Mouse (Mus musculus): Measurements from ENCODE around the gene Guca1b. TPM values are rescaled to one million over a fixed set of nuclear protein-coding genes. Genes with fewer than 3 reads are reported as not detected.

Gene Guca1b
- polyA plus RNA-seq (2016; fragmentation: Nextera tagmentation; extraction: Ambion mirVana), result 1.8 and 2.0 TPM in 2 replicates

- WGBS, result 28% methylated on average over 10 of the region's 10 CpGs
Measured at GRCm38 (mm10) chr17:47385145-47385544, at the start of gene Guca1b. Gene Guca1b (plus strand): TSS chr17:47385393.

DNA sequence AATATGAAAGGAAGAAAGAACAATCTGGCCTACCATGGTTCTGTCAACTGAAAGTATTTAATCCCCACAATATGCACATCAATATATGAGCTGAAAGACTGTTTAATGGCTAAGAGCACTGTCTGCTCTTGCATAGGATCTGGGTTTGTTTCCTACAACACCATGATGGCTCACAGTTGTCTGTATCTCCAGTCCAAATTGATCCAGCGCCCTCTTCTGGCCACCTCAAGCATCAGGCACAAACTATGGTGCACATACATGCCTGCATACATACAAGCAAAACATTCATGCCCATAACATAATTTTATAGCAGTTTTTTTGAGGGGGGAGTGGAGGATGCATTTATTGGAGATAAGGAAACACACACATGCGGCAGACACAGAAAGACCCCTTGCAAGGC lies 42.1 kb upstream of the Guca1b start:
- H3K4me2 ChIP-seq, result no peak overlapping the region
- WGBS, result 72% methylated on average over 2 of the region's 2 CpGs
- peaks cover 5% of the 10 kb centered on the region for H3K9me3 ChIP-seq (replicated peaks)
- peaks cover 91% of the 10 kb centered on the region for H3K36me3 ChIP-seq
- H3K4me1 ChIP-seq (replicated peaks), result no peaks in the 10 kb centered on the region
- ATAC-seq (ENCODE audit: insufficient number of reproducible peaks, low FRiP score), result no peak
- H3K4me3 ChIP-seq, result no peak overlapping the region
- no peaks in the 10 kb centered on the region for H3K27me3 ChIP-seq (replicated peaks)
- no peak overlapping the region for H3K27ac ChIP-seq (ENCODE audit: poor library complexity, severe bottlenecking)
- H3K9ac ChIP-seq, result no peak overlapping the region

More at GRCm38 (mm10) chr17:47385145-47385544, at the start of gene Guca1b:
- ATAC-seq (ENCODE audit: insufficient number of reproducible peaks, low FRiP score), result no peak
- Histone ChIP-seq H3K27ac (ENCODE audit: poor library complexity, severe bottlenecking) (no peak within 1 kb of the TSS), H3K36me3 (peaks cover 28% of the 10 kb centered on the region), H3K9me3 (replicated peaks) (peaks cover 9% of the 10 kb centered on the region), H3K4me1 (replicated peaks) (no peaks in the 10 kb centered on the region), H3K4me3 (no peak within 1 kb of the TSS), H3K4me2 (no peak within 1 kb of the TSS; the same call in 1 of the 2 replicates), H3K27me3 (replicated peaks) (no peaks in the 10 kb centered on the region), H3K9ac (no peak within 1 kb of the TSS)

GRCm38 (mm10) chr17:47349721-47350319 lies 35.4 kb upstream of the Guca1b start:
- H3K27ac ChIP-seq (ENCODE audit: poor library complexity, severe bottlenecking), result no peak overlapping the region
- no peak for ATAC-seq (ENCODE audit: insufficient number of reproducible peaks, low FRiP score)
- H3K9ac ChIP-seq, result no peak overlapping the region
- no peaks in the 10 kb centered on the region for H3K27me3 ChIP-seq (replicated peaks)
- H3K36me3 ChIP-seq, result peaks cover 92% of the 10 kb centered on the region
- H3K9me3 ChIP-seq (replicated peaks), result peaks cover 20% of the 10 kb centered on the region
- WGBS, result 73% methylated on average over 3 of the region's 3 CpGs
- no peak overlapping the region for H3K4me3 ChIP-seq
- H3K4me1 ChIP-seq (replicated peaks), result no peaks in the 10 kb centered on the region
- H3K4me2 ChIP-seq, result no peak overlapping the region

DNA sequence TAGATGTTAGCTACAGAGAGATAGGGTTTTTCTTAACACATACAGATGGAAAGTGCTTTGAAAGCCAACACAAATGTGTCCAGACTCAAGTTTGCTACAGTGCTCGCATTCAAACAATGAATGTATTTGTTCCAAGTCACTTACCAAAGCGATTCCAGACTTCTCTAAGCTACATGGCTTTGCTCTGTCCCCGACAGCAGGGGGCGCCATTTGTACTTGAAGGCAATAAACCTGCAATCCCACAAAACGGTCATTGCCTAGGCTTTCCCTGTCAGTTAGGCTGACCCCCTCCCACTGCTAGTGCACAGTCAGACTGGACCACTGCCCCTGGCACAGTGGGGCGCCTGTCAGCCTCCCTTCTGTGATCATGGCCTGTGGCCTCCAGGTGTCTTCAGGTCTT lies 25.2 kb upstream of the Guca1b start:
- H3K4me3 ChIP-seq, result no peak overlapping the region
- no peak overlapping the region for H3K9ac ChIP-seq
- H3K36me3 ChIP-seq, result peaks cover 45% of the 10 kb centered on the region
- no peak for ATAC-seq (ENCODE audit: insufficient number of reproducible peaks, low FRiP score)
- H3K4me1 ChIP-seq (replicated peaks), result no peaks in the 10 kb centered on the region
- H3K27ac ChIP-seq (ENCODE audit: poor library complexity, severe bottlenecking), result no peak overlapping the region
- H3K27me3 ChIP-seq (replicated peaks), result no peaks in the 10 kb centered on the region; the same call in 1 of the 2 replicates
- H3K4me2 ChIP-seq, result no peak overlapping the region
- 52% methylated on average over 6 of the region's 6 CpGs for WGBS
- no peaks in the 10 kb centered on the region for H3K9me3 ChIP-seq (replicated peaks)

DNA sequence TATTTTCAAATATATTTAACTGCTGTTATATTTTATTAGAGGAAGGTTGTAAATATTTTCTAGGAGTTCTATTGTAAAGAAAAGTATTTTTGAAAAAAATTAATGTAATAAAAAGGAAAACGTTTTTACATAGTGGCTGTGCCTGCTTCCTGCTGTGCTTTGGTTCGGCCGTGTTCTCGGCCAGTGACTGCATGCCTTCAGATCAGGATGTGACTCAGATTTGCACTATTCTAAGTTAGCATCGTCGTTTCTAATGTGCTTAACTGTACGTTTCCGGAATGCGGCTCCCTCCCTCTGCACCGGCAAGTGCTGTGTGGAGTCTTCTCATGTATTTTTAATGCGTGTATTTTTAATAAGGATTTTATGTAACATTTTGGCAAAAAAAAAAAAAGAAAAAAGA lies 23.9 kb upstream of the Guca1b start:
- Histone ChIP-seq H3K27ac (ENCODE audit: poor library complexity, severe bottlenecking) (no peak overlapping the region), H3K36me3 (peaks cover 32% of the 10 kb centered on the region), H3K9me3 (replicated peaks) (no peaks in the 10 kb centered on the region), H3K4me1 (replicated peaks) (no peaks in the 10 kb centered on the region), H3K27me3 (replicated peaks) (peaks cover 6% of the 10 kb centered on the region), H3K4me2 (no peak overlapping the region), H3K9ac (no peak overlapping the region), H3K4me3 (no peak overlapping the region)
- WGBS, result 62% methylated on average over 11 of the region's 11 CpGs
- no peak for ATAC-seq (ENCODE audit: insufficient number of reproducible peaks, low FRiP score)

- peak within 1 kb of the TSS; percentile 67 for H3K4me3 ChIP-seq
- peaks cover 4% of the 10 kb centered on the region for H3K4me1 ChIP-seq (replicated peaks)
- 4% methylated on average over 35 of the region's 35 CpGs for WGBS
- H3K9me3 ChIP-seq (replicated peaks), result no peaks in the 10 kb centered on the region
- H3K36me3 ChIP-seq, result peaks cover 15% of the 10 kb centered on the region
- peaks cover 19% of the 10 kb centered on the region for H3K27me3 ChIP-seq (replicated peaks)
- no peak within 1 kb of the TSS for H3K27ac ChIP-seq (ENCODE audit: poor library complexity, severe bottlenecking)
- ATAC-seq (ENCODE audit: insufficient number of reproducible peaks, low FRiP score), result peak; percentile 83; the same call in 1 of the 2 replicates
- peak within 1 kb of the TSS; percentile 71 for H3K9ac ChIP-seq
- H3K4me2 ChIP-seq, result peak within 1 kb of the TSS; percentile 91
Measured at GRCm38 (mm10) chr17:47368401-47369086, 16.6 kb upstream of the Guca1b start, which contains the start of gene Mrps10. Gene Mrps10 (plus strand): TSS chr17:47368887.

DNA sequence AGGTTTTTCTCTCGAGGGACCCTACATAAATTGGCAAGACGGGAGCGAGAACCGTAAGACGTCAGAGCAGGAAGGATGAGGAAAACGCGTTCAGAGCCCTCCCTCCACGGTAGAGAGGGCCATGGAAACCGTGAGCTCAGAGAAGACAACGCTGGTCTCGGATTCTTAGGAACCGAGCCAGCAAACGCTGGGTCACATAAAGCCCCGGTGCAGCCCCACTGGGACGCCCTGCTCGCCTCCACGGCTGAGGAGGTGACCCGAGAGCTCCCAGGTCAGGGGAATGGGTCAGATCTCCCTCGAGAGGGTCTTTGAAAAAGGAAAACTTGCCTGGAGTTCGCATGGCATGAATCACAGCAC lies 16.1 kb upstream of the Guca1b start:
- ATAC-seq (ENCODE audit: insufficient number of reproducible peaks, low FRiP score), result no peak; the same call in 1 of the 2 replicates
- Histone ChIP-seq H3K4me1 (replicated peaks) (peaks cover 4% of the 10 kb centered on the region), H3K27ac (ENCODE audit: poor library complexity, severe bottlenecking) (no peak overlapping the region), H3K9ac (peak overlapping the region; percentile 71), H3K27me3 (replicated peaks) (peaks cover 19% of the 10 kb centered on the region), H3K4me2 (peak overlapping the region; percentile 91), H3K36me3 (peaks cover 19% of the 10 kb centered on the region), H3K9me3 (replicated peaks) (no peaks in the 10 kb centered on the region), H3K4me3 (peak overlapping the region; percentile 67)
- WGBS, result 2% methylated on average over 20 of the region's 20 CpGs

DNA sequence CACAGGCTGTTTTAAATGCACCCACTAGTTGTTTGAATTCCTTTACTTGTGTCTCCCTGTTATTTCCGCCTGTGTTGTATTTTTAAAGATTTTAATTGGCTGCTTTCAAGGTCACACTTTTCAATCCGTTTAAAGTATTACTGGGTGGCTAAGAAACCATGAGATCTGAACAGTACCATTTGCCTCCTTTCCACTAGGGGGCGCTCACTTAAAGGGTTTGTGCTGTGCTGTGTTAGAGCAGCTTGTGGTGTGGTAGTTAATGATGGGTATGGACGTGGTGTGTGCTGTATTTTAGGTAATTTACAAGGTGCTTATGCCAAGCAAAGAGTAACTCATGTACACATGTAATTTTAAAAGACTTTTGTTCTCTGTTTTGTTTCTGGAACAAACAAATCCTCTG lies 13.7 kb upstream of the Guca1b start:
- Histone ChIP-seq H3K36me3 (peaks cover 41% of the 10 kb centered on the region), H3K9ac (no peak overlapping the region), H3K27ac (ENCODE audit: poor library complexity, severe bottlenecking) (no peak overlapping the region), H3K4me2 (no peak overlapping the region), H3K4me1 (replicated peaks) (peaks cover 4% of the 10 kb centered on the region), H3K4me3 (no peak overlapping the region), H3K27me3 (replicated peaks) (peaks cover 11% of the 10 kb centered on the region; the same call in 1 of the 2 replicates), H3K9me3 (replicated peaks) (no peaks in the 10 kb centered on the region)
- ATAC-seq (ENCODE audit: insufficient number of reproducible peaks, low FRiP score), result no peak
- WGBS, result 15% methylated on average over 4 of the region's 4 CpGs

DNA sequence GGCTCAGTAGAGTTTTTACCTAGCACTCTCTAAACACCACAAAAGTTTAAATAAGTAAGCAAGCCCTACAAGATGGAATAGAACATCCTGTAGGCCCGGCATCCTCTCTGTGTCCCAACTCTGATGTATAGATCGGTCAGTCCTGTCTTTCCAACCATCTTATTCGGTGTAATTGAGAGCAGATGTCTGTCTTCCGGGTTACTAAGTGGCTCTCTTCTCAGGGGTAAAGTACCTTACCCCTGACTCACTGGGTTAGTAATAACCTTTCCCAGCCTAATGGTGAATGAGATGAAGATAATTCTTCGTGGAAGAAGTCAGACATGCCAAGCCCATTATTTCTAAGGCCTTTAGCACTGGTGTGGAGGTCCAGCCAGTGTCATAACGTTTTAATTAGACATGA lies 11.2 kb upstream of the Guca1b start:
- no peak for ATAC-seq (ENCODE audit: insufficient number of reproducible peaks, low FRiP score)
- H3K4me1 ChIP-seq (replicated peaks), result peaks cover 4% of the 10 kb centered on the region
- H3K4me2 ChIP-seq, result no peak overlapping the region
- peaks cover 67% of the 10 kb centered on the region for H3K36me3 ChIP-seq
- H3K27me3 ChIP-seq (replicated peaks), result no peaks in the 10 kb centered on the region
- H3K4me3 ChIP-seq, result no peak overlapping the region
- H3K27ac ChIP-seq (ENCODE audit: poor library complexity, severe bottlenecking), result no peak overlapping the region
- H3K9ac ChIP-seq, result no peak overlapping the region
- H3K9me3 ChIP-seq (replicated peaks), result no peaks in the 10 kb centered on the region
- 83% methylated on average over 6 of the region's 6 CpGs for WGBS

DNA sequence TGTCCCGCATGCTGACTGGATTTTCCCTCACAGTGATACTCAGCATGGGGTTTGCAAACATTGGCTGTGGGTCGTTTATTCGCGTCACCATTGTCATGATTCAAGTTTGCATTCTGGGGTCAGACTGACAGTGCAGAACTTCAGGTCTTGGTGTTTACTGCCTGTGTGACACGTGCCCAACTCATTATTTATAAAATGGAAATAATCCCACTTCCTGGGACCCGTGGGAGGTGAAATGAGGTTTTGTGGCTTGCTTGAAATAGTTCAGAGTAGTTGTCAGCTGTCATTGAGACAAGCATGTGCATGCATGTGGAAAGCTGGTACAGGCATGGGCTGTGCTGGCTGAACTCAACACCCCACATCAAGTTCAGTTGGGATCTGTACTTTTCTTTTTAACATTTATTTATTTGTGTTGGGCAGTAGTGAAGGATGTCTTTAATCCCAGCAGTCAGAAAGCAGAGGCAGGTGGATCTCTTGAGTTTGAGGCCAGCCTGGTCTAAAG lies 8.4 kb upstream of the Guca1b start:
- WGBS, result 91% methylated on average over 6 of the region's 6 CpGs
- ATAC-seq (ENCODE audit: insufficient number of reproducible peaks, low FRiP score), result no peak
- peaks cover 95% of the 10 kb centered on the region for H3K36me3 ChIP-seq

GRCm38 (mm10) chr17:47378133-47378532 lies 7.1 kb upstream of the Guca1b start:
- H3K4me3 ChIP-seq, result no peak overlapping the region
- no peak overlapping the region for H3K27ac ChIP-seq (ENCODE audit: poor library complexity, severe bottlenecking)
- no peaks in the 10 kb centered on the region for H3K9me3 ChIP-seq (replicated peaks)
- H3K9ac ChIP-seq, result no peak overlapping the region
- WGBS, result 83% methylated on average over 15 of the region's 15 CpGs
- no peaks in the 10 kb centered on the region for H3K4me1 ChIP-seq (replicated peaks)
- H3K27me3 ChIP-seq (replicated peaks), result no peaks in the 10 kb centered on the region
- H3K36me3 ChIP-seq, result peaks cover 84% of the 10 kb centered on the region
- ATAC-seq (ENCODE audit: insufficient number of reproducible peaks, low FRiP score), result no peak
- no peak overlapping the region for H3K4me2 ChIP-seq

More for the DNA sequence above, 8.4 kb upstream of the Guca1b start:
- H3K4me3 ChIP-seq, result no peak overlapping the region
- no peak overlapping the region for H3K27ac ChIP-seq (ENCODE audit: poor library complexity, severe bottlenecking)
- H3K9me3 ChIP-seq (replicated peaks), result no peaks in the 10 kb centered on the region
- no peaks in the 10 kb centered on the region for H3K4me1 ChIP-seq (replicated peaks)
- no peak overlapping the region for H3K9ac ChIP-seq
- H3K4me2 ChIP-seq, result no peak overlapping the region
- no peaks in the 10 kb centered on the region for H3K27me3 ChIP-seq (replicated peaks)

All from heart, embryonic 12.5 days (tissue).